Mouse (Mus musculus): ENCODE results near the gene Ccdc86.

Gene Ccdc86

GRCm38 (mm10) chr19:10952021-10952939 lies 3.2 kb upstream of the Ccdc86 start:
- in situ Hi-C loops (cut with MboI; ENCODE audit: unreplicated experiment in 2 of 2), result no loop called here

- in situ Hi-C loops (cut with MboI; ENCODE audit: unreplicated experiment in 2 of 2), result no loop called here
These were observed 492 bp upstream of the Ccdc86 start for GRCm38 (mm10) chr19:10949558-10949957.

GRCm38 (mm10) chr19:10948416-10948815 lies 650 bp downstream of the Ccdc86 start:
- in situ Hi-C loops (cut with MboI; ENCODE audit: unreplicated experiment in 2 of 2), result no loop called here

- in situ Hi-C loops (cut with MboI; ENCODE audit: unreplicated experiment in 2 of 2), result no loop called here
These were observed 1.8 kb downstream of the Ccdc86 start for GRCm38 (mm10) chr19:10947219-10947618.

- in situ Hi-C loops (cut with MboI; ENCODE audit: unreplicated experiment in 2 of 2), result no loop called here
These were observed 2.6 kb downstream of the Ccdc86 start for GRCm38 (mm10) chr19:10946506-10946905.

- in situ Hi-C loops (cut with MboI; ENCODE audit: unreplicated experiment in 2 of 2), result no loop called here
These were observed 5.1 kb downstream of the Ccdc86 start for GRCm38 (mm10) chr19:10943955-10944354.

GRCm38 (mm10) chr19:10940801-10941457 lies 8.1 kb downstream of the Ccdc86 start:
- in situ Hi-C loops (cut with MboI; ENCODE audit: unreplicated experiment in 2 of 2), result no loop called here

GRCm38 (mm10) chr19:10940097-10940800 lies 8.8 kb downstream of the Ccdc86 start:
- in situ Hi-C loops (cut with MboI; ENCODE audit: unreplicated experiment in 2 of 2), result no loop called here

- in situ Hi-C loops (cut with MboI; ENCODE audit: unreplicated experiment in 2 of 2), result no loop called here
These were observed 10.3 kb downstream of the Ccdc86 start for GRCm38 (mm10) chr19:10938771-10939170.

GRCm38 (mm10) chr19:10937110-10937563 lies 11.9 kb downstream of the Ccdc86 start, which contains the start of gene Ptgdr2:
TSS of gene Ptgdr2 (plus strand) at chr19:10937160.
- in situ Hi-C loops (cut with MboI; ENCODE audit: unreplicated experiment in 2 of 2), result no loop called here

- in situ Hi-C loops (cut with MboI; ENCODE audit: unreplicated experiment in 2 of 2), result no loop called here
These were observed 13.0 kb downstream of the Ccdc86 start for GRCm38 (mm10) chr19:10936077-10936476.

- in situ Hi-C loops (cut with MboI; ENCODE audit: unreplicated experiment in 2 of 2), result no loop called here
These were observed 14.0 kb downstream of the Ccdc86 start for GRCm38 (mm10) chr19:10935029-10935428.

- in situ Hi-C loops (cut with MboI; ENCODE audit: unreplicated experiment in 2 of 2), result no loop called here
These were observed 18.4 kb downstream of the Ccdc86 start for GRCm38 (mm10) chr19:10930641-10931040.

- in situ Hi-C loops (cut with MboI; ENCODE audit: unreplicated experiment in 2 of 2), result no loop called here
These were observed 22.4 kb downstream of the Ccdc86 start for GRCm38 (mm10) chr19:10926666-10927065.

GRCm38 (mm10) chr19:10926123-10926621 lies 22.9 kb downstream of the Ccdc86 start:
- in situ Hi-C loops (cut with MboI; ENCODE audit: unreplicated experiment in 2 of 2), result no loop called here

- in situ Hi-C loops (cut with MboI; ENCODE audit: unreplicated experiment in 2 of 2), result no loop called here
These were observed 24.8 kb downstream of the Ccdc86 start for GRCm38 (mm10) chr19:10924220-10924619.

- in situ Hi-C loops (cut with MboI; ENCODE audit: unreplicated experiment in 2 of 2), result no loop called here
These were observed 28.0 kb downstream of the Ccdc86 start for GRCm38 (mm10) chr19:10921058-10921457.

GRCm38 (mm10) chr19:10920532-10920931 lies 28.5 kb downstream of the Ccdc86 start, which contains the start of gene Zp1:
TSS of gene Zp1 (minus strand) at chr19:10920632.
- in situ Hi-C loops (cut with MboI; ENCODE audit: unreplicated experiment in 2 of 2), result no loop called here

GRCm38 (mm10) chr19:10918321-10918991 lies 30.6 kb downstream of the Ccdc86 start:
- in situ Hi-C loops (cut with MboI; ENCODE audit: unreplicated experiment in 2 of 2), result loop anchor here in 1 of 2 experiments (5.0 kb wide), 1 partner anchor 44 kb away; no protein-coding TSS in a partner anchor

GRCm38 (mm10) chr19:10916506-10916905 lies 32.6 kb downstream of the Ccdc86 start:
- in situ Hi-C loops (cut with MboI; ENCODE audit: unreplicated experiment in 2 of 2), result loop anchor here in 1 of 2 experiments (5.0 kb wide), 1 partner anchor 46 kb away; no protein-coding TSS in a partner anchor

Data from v-Abl transformed pro-B cells (cell line).